Mouse (Mus musculus) liver, embryonic 15.5 days (tissue): ENCODE data around the gene Ccdc82. TPM values are rescaled to one million over a fixed set of nuclear protein-coding genes. Genes with fewer than 3 reads are reported as not detected.

Experiments
- ATAC-seq: fragments of 200-750 bp; cut with Nextera tagmentation; 2 replicates; pipeline ENCODE4 v1.8.0; 2017; ENCODE audit warnings: moderate number of reproducible peaks, mild to moderate bottlenecking, moderate library complexity; ENCODE audit not compliant: insufficient read depth
- H3K27ac ChIP-seq: fragments of 300-500 bp; sonication (generic); replicated peaks from 2 replicates; pipeline ENCODE4 v1.5.1; 2015; ENCODE audit warnings: mild to moderate bottlenecking, inconsistent platforms
- H3K27me3 ChIP-seq: fragments of 300-500 bp; sonication (generic); 2 replicates; pipeline ENCODE4 v1.6.1; 2015; ENCODE audit warnings: mild to moderate bottlenecking, inconsistent platforms
- H3K36me3 ChIP-seq: fragments of 300-500 bp; sonication (generic); replicated peaks from 2 replicates; pipeline ENCODE4 v1.6.1; 2015; ENCODE audit warnings: moderate library complexity, mild to moderate bottlenecking, inconsistent platforms
- H3K4me1 ChIP-seq: fragments of 300-500 bp; sonication (generic); replicated peaks from 2 replicates; pipeline ENCODE4 v1.6.1; 2015; ENCODE audit warnings: inconsistent platforms
- H3K4me2 ChIP-seq: fragments of 300-500 bp; sonication (generic); 2 replicates; pipeline ENCODE4 v1.6.1; 2015; ENCODE audit warnings: moderate library complexity, mild to moderate bottlenecking, inconsistent platforms
- H3K4me3 ChIP-seq: fragments of 300-500 bp; sonication (generic); replicated peaks from 2 replicates; pipeline ENCODE4 v1.5.1; 2015; ENCODE audit warnings: mild to moderate bottlenecking, inconsistent platforms
- H3K9ac ChIP-seq: fragments of 300-500 bp; sonication (generic); 2 replicates; pipeline ENCODE4 v1.6.1; 2015; ENCODE audit warnings: moderate library complexity, mild to moderate bottlenecking, inconsistent platforms
- H3K9me3 ChIP-seq: fragments of 300-500 bp; sonication (generic); replicated peaks from 2 replicates; pipeline ENCODE4 v1.6.1; 2016; ENCODE audit warnings: inconsistent platforms
- WGBS: fragments of 180-500 bp; shearing (Covaris S2); methylation state at CpG from one replicate; pipeline ENCODE4 v1.1.7; 2015; ENCODE audit warnings: mixed read lengths; ENCODE audit not compliant: insufficient replicate concordance; 5-methylcytosine and 5-hydroxymethylcytosine counted together
- polyA plus RNA-seq: library from polyadenylated mRNA; unstranded; fragments of >200 nt; fragmentation: Nextera tagmentation; extraction: Ambion mirVana; gene quantifications from 2 replicates; pipeline ENCODE4 v1.2.1, GENCODE M21; 2015

The Ccdc82 gene
- polyA plus RNA-seq, 1 experiment from 2014 or later = 8.4 TPM

- no peak overlapping the region for H3K9ac ChIP-seq
- H3K4me1 ChIP-seq = peaks cover 34% of the 10 kb centered on the region
- H3K9me3 ChIP-seq = no peaks in the 10 kb centered on the region
- H3K4me3 ChIP-seq = no peak overlapping the region
- no peaks in the 10 kb centered on the region for H3K36me3 ChIP-seq
- no peak for ATAC-seq
- H3K27me3 ChIP-seq = no peaks in the 10 kb centered on the region
- no peak overlapping the region for H3K4me2 ChIP-seq
- H3K27ac ChIP-seq = no peak overlapping the region
- WGBS = 60% methylated on average over 3 of the region's 3 CpGs
These were observed 53.3 kb downstream of the Ccdc82 start for GRCm38 (mm10) chr9:13300041-13300441.

GRCm38 (mm10) chr9:13300891-13301782 is 54.4 kb downstream of the Ccdc82 start:
- H3K4me3 ChIP-seq = no peak overlapping the region
- no peak for ATAC-seq
- H3K4me2 ChIP-seq = no peak overlapping the region
- no peaks in the 10 kb centered on the region for H3K9me3 ChIP-seq
- no peaks in the 10 kb centered on the region for H3K27me3 ChIP-seq
- H3K9ac ChIP-seq = no peak overlapping the region
- H3K27ac ChIP-seq = no peak overlapping the region
- H3K4me1 ChIP-seq = peaks cover 32% of the 10 kb centered on the region
- WGBS = 76% methylated on average over 9 of the region's 9 CpGs
- H3K36me3 ChIP-seq = no peaks in the 10 kb centered on the region

GRCm38 (mm10) chr9:13302183-13302825 is 55.5 kb downstream of the Ccdc82 start:
- Histone ChIP-seq H3K4me3 (no peak overlapping the region), H3K27ac (no peak overlapping the region), H3K4me2 (no peak overlapping the region), H3K9me3 (no peaks in the 10 kb centered on the region), H3K27me3 (no peaks in the 10 kb centered on the region), H3K36me3 (no peaks in the 10 kb centered on the region), H3K9ac (no peak overlapping the region), H3K4me1 (peaks cover 20% of the 10 kb centered on the region)
- 51% methylated on average over 6 of the region's 6 CpGs for WGBS
- no peak for ATAC-seq

- H3K9me3 ChIP-seq = no peaks in the 10 kb centered on the region
- 76% methylated on average over 5 of the region's 5 CpGs for WGBS
These were observed 56.5 kb downstream of the Ccdc82 start for GRCm38 (mm10) chr9:13303099-13303771.

GRCm38 (mm10) chr9:13303976-13304375 is 57.2 kb downstream of the Ccdc82 start:
- WGBS = 44% methylated on average over 6 of the region's 6 CpGs
- Histone ChIP-seq H3K27ac (no peak overlapping the region), H3K4me3 (no peak overlapping the region), H3K9ac (no peak overlapping the region), H3K9me3 (no peaks in the 10 kb centered on the region), H3K4me2 (no peak overlapping the region), H3K4me1 (peaks cover 4% of the 10 kb centered on the region; the same call in 1 of the 2 replicates), H3K36me3 (no peaks in the 10 kb centered on the region), H3K27me3 (no peaks in the 10 kb centered on the region)
- ATAC-seq = no peak

More at GRCm38 (mm10) chr9:13303099-13303771, 56.5 kb downstream of the Ccdc82 start:
- Histone ChIP-seq H3K27me3 (no peaks in the 10 kb centered on the region), H3K9ac (no peak overlapping the region), H3K36me3 (no peaks in the 10 kb centered on the region), H3K4me3 (no peak overlapping the region), H3K4me1 (peaks cover 11% of the 10 kb centered on the region), H3K27ac (no peak overlapping the region), H3K4me2 (no peak overlapping the region)
- ATAC-seq = no peak

GRCm38 (mm10) chr9:13306471-13306870 is 59.7 kb downstream of the Ccdc82 start:
- no peak for ATAC-seq
- no peak overlapping the region for H3K27ac ChIP-seq
- H3K36me3 ChIP-seq = no peaks in the 10 kb centered on the region
- WGBS = 73% methylated on average over 3 of the region's 3 CpGs
- no peak overlapping the region for H3K4me2 ChIP-seq
- H3K4me3 ChIP-seq = no peak overlapping the region
- H3K9me3 ChIP-seq = no peaks in the 10 kb centered on the region
- H3K27me3 ChIP-seq = no peaks in the 10 kb centered on the region
- no peaks in the 10 kb centered on the region for H3K4me1 ChIP-seq
- no peak overlapping the region for H3K9ac ChIP-seq

- no peaks in the 10 kb centered on the region for H3K27me3 ChIP-seq
- WGBS = 61% methylated on average over 4 of the region's 4 CpGs
- H3K4me3 ChIP-seq = no peak overlapping the region
- ATAC-seq = no peak
- H3K9me3 ChIP-seq = no peaks in the 10 kb centered on the region
- no peak overlapping the region for H3K27ac ChIP-seq
- no peaks in the 10 kb centered on the region for H3K36me3 ChIP-seq
- no peak overlapping the region for H3K4me2 ChIP-seq
- H3K4me1 ChIP-seq = no peaks in the 10 kb centered on the region
- H3K9ac ChIP-seq = no peak overlapping the region
These were observed 60.5 kb downstream of the Ccdc82 start for GRCm38 (mm10) chr9:13307226-13307625.

- ATAC-seq = no peak
- Histone ChIP-seq H3K4me3 (no peak overlapping the region), H3K36me3 (no peaks in the 10 kb centered on the region), H3K9ac (no peak overlapping the region), H3K9me3 (no peaks in the 10 kb centered on the region), H3K4me2 (no peak overlapping the region), H3K27ac (no peak overlapping the region), H3K4me1 (no peaks in the 10 kb centered on the region), H3K27me3 (no peaks in the 10 kb centered on the region)
- WGBS = 76% methylated on average over 8 of the region's 8 CpGs
These were observed 62.0 kb downstream of the Ccdc82 start for GRCm38 (mm10) chr9:13308718-13309117.

GRCm38 (mm10) chr9:13309807-13310206 is 63.1 kb downstream of the Ccdc82 start:
- Histone ChIP-seq H3K4me2 (no peak overlapping the region), H3K9me3 (no peaks in the 10 kb centered on the region), H3K4me3 (no peak overlapping the region), H3K27ac (no peak overlapping the region), H3K4me1 (no peaks in the 10 kb centered on the region), H3K9ac (no peak overlapping the region), H3K36me3 (no peaks in the 10 kb centered on the region), H3K27me3 (no peaks in the 10 kb centered on the region)
- no peak for ATAC-seq
- 47% methylated on average over 7 of the region's 7 CpGs for WGBS

GRCm38 (mm10) chr9:13310236-13310635 is 63.5 kb downstream of the Ccdc82 start:
- Histone ChIP-seq H3K4me1 (no peaks in the 10 kb centered on the region), H3K27me3 (no peaks in the 10 kb centered on the region), H3K36me3 (no peaks in the 10 kb centered on the region), H3K4me2 (no peak overlapping the region), H3K27ac (no peak overlapping the region), H3K4me3 (no peak overlapping the region), H3K9me3 (no peaks in the 10 kb centered on the region), H3K9ac (no peak overlapping the region)
- 57% methylated on average over 3 of the region's 3 CpGs for WGBS
- ATAC-seq = no peak

GRCm38 (mm10) chr9:13311094-13311493 is 64.3 kb downstream of the Ccdc82 start:
- H3K27me3 ChIP-seq = no peaks in the 10 kb centered on the region
- H3K4me3 ChIP-seq = no peak overlapping the region
- H3K36me3 ChIP-seq = no peaks in the 10 kb centered on the region
- H3K4me2 ChIP-seq = no peak overlapping the region
- ATAC-seq = no peak
- no peak overlapping the region for H3K9ac ChIP-seq
- no peaks in the 10 kb centered on the region for H3K9me3 ChIP-seq
- H3K27ac ChIP-seq = no peak overlapping the region
- 13% methylated on average over 2 of the region's 2 CpGs for WGBS
- H3K4me1 ChIP-seq = no peaks in the 10 kb centered on the region
